Mouse (Mus musculus) spleen, adult 2 months (tissue): Measurements from ENCODE around the gene Ptpre.

ENCODE experiments used
- CTCF ChIP-seq: fragments of 200-500 bp; IDR thresholded peaks from 2 replicates; pipeline ENCODE4 v1.5.1; 2011; ENCODE audit warnings: mild to moderate bottlenecking, inconsistent platforms; ENCODE audit not compliant: insufficient read depth, insufficient read length, insufficient replicate concordance; ENCODE audit errors: extremely low read depth
- POLR2A ChIP-seq: fragments of 200-500 bp; IDR thresholded peaks from 2 replicates; pipeline ENCODE4 v1.6.1; 2011; ENCODE audit warnings: low read depth, low read length, inconsistent platforms

DNA sequence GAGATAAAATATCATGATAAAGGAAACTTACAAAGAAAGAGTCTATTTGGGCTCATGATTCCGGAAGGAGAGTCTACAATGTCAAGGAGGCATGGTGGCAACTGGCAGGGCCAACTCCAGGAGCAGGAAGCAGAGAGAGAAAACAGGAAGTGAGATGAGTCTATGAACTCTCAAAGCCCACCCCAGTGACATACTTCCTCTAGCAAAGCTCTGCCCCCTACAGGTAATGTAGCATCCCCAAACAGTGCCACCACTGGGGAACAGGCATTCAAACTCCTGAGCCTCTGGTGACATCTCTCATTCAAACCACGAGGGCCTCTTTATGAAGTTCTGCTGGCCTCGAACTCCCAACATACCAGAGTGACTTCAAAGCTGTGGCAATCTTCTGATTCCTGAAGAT lies 25.6 kb upstream of the Ptpre start:
- TF ChIP-seq CTCF (no peak), POLR2A (no peak)
